Mouse (Mus musculus) MEL (cell line): Measurements from ENCODE around the gene Spag16.

Source experiments
- CTCF ChIP-seq, 3 experiments: IDR thresholded peaks in 2 of 3; conservative IDR thresholded peaks in 1 of 3; 2 replicates each; pipeline ENCODE4 v1.5.1; 2011 to 2012; ENCODE audit warnings: low read length in 3 of 3, low read depth in 2 of 3, mild to moderate bottlenecking in 2 of 3, improper control_type of control experiment in 1 of 3, inconsistent platforms in 1 of 3, mixed read lengths in 1 of 3, moderate library complexity in 1 of 3; ENCODE audit not compliant: control insufficient read depth in 1 of 3, insufficient read depth in 1 of 3, poor library complexity in 1 of 3, severe bottlenecking in 1 of 3
- E2F4 ChIP-seq: IDR thresholded peaks from 2 replicates; pipeline ENCODE4 v1.6.1; 2011; ENCODE audit warnings: low read depth, low read length, improper control_type of control experiment, borderline replicate concordance
- EP300 ChIP-seq, 2 experiments: IDR thresholded peaks; 2 replicates each; pipeline ENCODE4 v1.6.1; 2011; ENCODE audit warnings: improper control_type of control experiment in 2 of 2, low read length in 2 of 2, low read depth in 1 of 2, mild to moderate bottlenecking in 1 of 2
- JUND ChIP-seq: IDR thresholded peaks from 2 replicates; pipeline ENCODE4 v1.6.1; 2011; ENCODE audit warnings: low read depth, mild to moderate bottlenecking, improper control_type of control experiment, low read length
- KAT2A ChIP-seq: conservative IDR thresholded peaks from 2 replicates; pipeline ENCODE4 v1.6.1; 2012; ENCODE audit warnings: low read depth, low read length, improper control_type of control experiment, inconsistent platforms
- MAFK ChIP-seq: IDR thresholded peaks from 2 replicates; pipeline ENCODE4 v1.6.1; 2011; ENCODE audit warnings: low read depth, mild to moderate bottlenecking, low read length, improper control_type of control experiment, borderline replicate concordance
- MYB ChIP-seq: IDR thresholded peaks from 2 replicates; pipeline ENCODE4 v1.6.1; 2011; ENCODE audit warnings: mild to moderate bottlenecking, low read depth, low read length, improper control_type of control experiment
- NELFE ChIP-seq: IDR thresholded peaks from 2 replicates; pipeline ENCODE4 v1.6.1; 2011; ENCODE audit warnings: low read depth, low read length, improper control_type of control experiment
- POLR2A ChIP-seq, 2 experiments: IDR thresholded peaks; 2 replicates each; pipeline ENCODE4 v1.6.1; 2011 to 2012; ENCODE audit warnings: low read length in 2 of 2, mild to moderate bottlenecking in 2 of 2, control low read depth in 1 of 2, improper control_type of control experiment in 1 of 2, low read depth in 1 of 2, moderate library complexity in 1 of 2; ENCODE audit not compliant: control insufficient read depth in 1 of 2, insufficient read depth in 1 of 2, poor library complexity in 1 of 2
- POLR2AphosphoS2 ChIP-seq: IDR thresholded peaks from 2 replicates; pipeline ENCODE4 v1.6.1; 2011; ENCODE audit warnings: low read length, improper control_type of control experiment
- POLR2AphosphoS5 ChIP-seq: IDR thresholded peaks from 2 replicates; pipeline ENCODE4 v1.6.1; 2012; ENCODE audit warnings: low read depth, borderline replicate concordance, mild to moderate bottlenecking, inconsistent platforms, low read length, moderate library complexity, mixed read lengths
- SMC3 ChIP-seq: IDR thresholded peaks from 2 replicates; pipeline ENCODE4 v1.6.1; 2011; ENCODE audit warnings: low read depth, low read length, improper control_type of control experiment
- TCF12 ChIP-seq: IDR thresholded peaks from 2 replicates; pipeline ENCODE4 v1.6.1; 2014; ENCODE audit warnings: low read depth, mild to moderate bottlenecking, inconsistent platforms, low read length, improper control_type of control experiment, moderate library complexity
- ZMIZ1 ChIP-seq: IDR thresholded peaks from 2 replicates; pipeline ENCODE4 v1.6.1; 2012; ENCODE audit warnings: low read depth, mild to moderate bottlenecking, inconsistent platforms, low read length, improper control_type of control experiment, moderate library complexity

GRCm38 (mm10) chr1:69786716-69787115 is 40.1 kb upstream of the Spag16 start:
- TF ChIP-seq POLR2A (IDR thresholded peaks at IDR 0.05; ENCODE audit: control insufficient read depth in 1 of 2, insufficient read depth in 1 of 2, low read depth in 1 of 2, low read length in 2 of 2, poor library complexity in 1 of 2) (no peak), E2F4 (no peak), EP300 (IDR thresholded peaks at IDR 0.05; ENCODE audit: low read depth in 1 of 2, low read length in 2 of 2) (no peak), CTCF (IDR thresholded peaks at IDR 0.05 in 2 of 3, conservative IDR thresholded peaks at IDR 0.05 in 1 of 3; ENCODE audit: control insufficient read depth in 1 of 3, insufficient read depth in 1 of 3, low read depth in 2 of 3, low read length in 3 of 3, poor library complexity in 1 of 3, severe bottlenecking in 1 of 3) (no peak), POLR2AphosphoS2 (no peak), MAFK (no peak), ZMIZ1 (no peak), POLR2AphosphoS5 (no peak), MYB (no peak), TCF12 (no peak), NELFE (no peak), KAT2A (no peak), JUND (no peak), SMC3 (no peak)
